Mouse (Mus musculus) midbrain, embryonic 12.5 days (tissue): Measurements from ENCODE around the gene Hoxb9. TPM values are rescaled to one million over a fixed set of nuclear protein-coding genes. Genes with fewer than 3 reads are reported as not detected.
A peak's percentile ranks its signal among the peaks of the same experiment; 100 is the strongest.

ENCODE experiments used
- ATAC-seq: fragments of 200-750 bp; cut with Nextera tagmentation; 2 replicates; pipeline ENCODE4 v1.8.0; 2017; ENCODE audit warnings: low read depth, moderate TSS enrichment, moderate library complexity; ENCODE audit not compliant: low FRiP score
- H3K27ac ChIP-seq: fragments of 300-500 bp; sonication (generic); replicated peaks from 2 replicates; pipeline ENCODE4 v1.5.1; 2016; ENCODE audit warnings: mild to moderate bottlenecking
- H3K27me3 ChIP-seq: fragments of 300-500 bp; sonication (generic); 2 replicates; pipeline ENCODE4 v1.6.1; 2016; ENCODE audit warnings: mild to moderate bottlenecking
- H3K36me3 ChIP-seq: fragments of 300-500 bp; sonication (generic); 2 replicates; pipeline ENCODE4 v1.6.1; 2016
- H3K4me1 ChIP-seq: fragments of 300-500 bp; sonication (generic); 2 replicates; pipeline ENCODE4 v1.6.1; 2016
- H3K4me2 ChIP-seq: fragments of 300-500 bp; sonication (generic); replicated peaks from 2 replicates; pipeline ENCODE4 v1.6.1; 2016; ENCODE audit warnings: mild to moderate bottlenecking, moderate library complexity
- H3K4me3 ChIP-seq: fragments of 300-500 bp; sonication (generic); 2 replicates; pipeline ENCODE4 v1.5.1; 2016; ENCODE audit warnings: mild to moderate bottlenecking
- H3K9ac ChIP-seq: fragments of 300-500 bp; sonication (generic); replicated peaks from 2 replicates; pipeline ENCODE4 v1.6.1; 2016; ENCODE audit warnings: mild to moderate bottlenecking, moderate library complexity
- H3K9me3 ChIP-seq: fragments of 300-500 bp; sonication (generic); 2 replicates; pipeline ENCODE4 v1.6.1; 2016; ENCODE audit warnings: mild to moderate bottlenecking
- WGBS: fragments of 180-500 bp; shearing (Covaris S2); methylation state at CpG from one replicate; pipeline ENCODE4 v1.1.7; 2016; 5-methylcytosine and 5-hydroxymethylcytosine counted together
- polyA plus RNA-seq: library from polyadenylated mRNA; unstranded; fragments of >200 nt; fragmentation: Nextera tagmentation; extraction: Ambion mirVana; gene quantifications from 2 replicates; pipeline ENCODE4 v1.2.1, GENCODE M21; 2016

Gene Hoxb9
- polyA plus RNA-seq, 1 experiment from 2014 or later, result not detected

- no peaks in the 10 kb centered on the region for H3K36me3 ChIP-seq
- under 1% methylated on average over 64 of the region's 66 CpGs for WGBS
- H3K27ac ChIP-seq, result no peak overlapping the region
- no peaks in the 10 kb centered on the region for H3K9me3 ChIP-seq
- no peak overlapping the region for H3K4me2 ChIP-seq
- H3K27me3 ChIP-seq, result peaks cover 100% of the 10 kb centered on the region
- H3K4me1 ChIP-seq, result peaks cover 12% of the 10 kb centered on the region; the same call in 1 of the 2 replicates
- no peak for ATAC-seq
- no peak overlapping the region for H3K9ac ChIP-seq
- H3K4me3 ChIP-seq, result no peak overlapping the region
Measured at GRCm38 (mm10) chr11:96298895-96299667, 27.8 kb downstream of the Hoxb9 start.

- WGBS, result 2% methylated on average over 9 of the region's 9 CpGs
- H3K27me3 ChIP-seq, result peaks cover 100% of the 10 kb centered on the region
Measured at GRCm38 (mm10) chr11:96299781-96300180, 28.5 kb downstream of the Hoxb9 start.

GRCm38 (mm10) chr11:96300354-96301063, 29.3 kb downstream of the Hoxb9 start:
- ATAC-seq, result no peak
- no peaks in the 10 kb centered on the region for H3K9me3 ChIP-seq
- no peak overlapping the region for H3K9ac ChIP-seq
- 0 out of 2 replicates have a peak overlapping the region, but pooled peaks have one; percentile 2 for H3K4me3 ChIP-seq
- no peak overlapping the region for H3K4me2 ChIP-seq
- no peak overlapping the region for H3K27ac ChIP-seq
- H3K36me3 ChIP-seq, result no peaks in the 10 kb centered on the region
- WGBS, result 1% methylated on average over 35 of the region's 35 CpGs
- H3K4me1 ChIP-seq, result peaks cover 12% of the 10 kb centered on the region; the same call in 1 of the 2 replicates
- peaks cover 100% of the 10 kb centered on the region for H3K27me3 ChIP-seq

More at GRCm38 (mm10) chr11:96299781-96300180, 28.5 kb downstream of the Hoxb9 start:
- Histone ChIP-seq H3K4me1 (peaks cover 12% of the 10 kb centered on the region; the same call in 1 of the 2 replicates), H3K27ac (no peak overlapping the region), H3K36me3 (no peaks in the 10 kb centered on the region), H3K4me3 (no peak overlapping the region), H3K4me2 (no peak overlapping the region), H3K9ac (no peak overlapping the region), H3K9me3 (no peaks in the 10 kb centered on the region)
- no peak for ATAC-seq

- Histone ChIP-seq H3K27ac (no peak overlapping the region), H3K9ac (no peak overlapping the region), H3K4me3 (no peak overlapping the region), H3K4me2 (no peak overlapping the region), H3K9me3 (no peaks in the 10 kb centered on the region), H3K36me3 (no peaks in the 10 kb centered on the region), H3K4me1 (peaks cover 12% of the 10 kb centered on the region; the same call in 1 of the 2 replicates), H3K27me3 (peaks cover 100% of the 10 kb centered on the region)
- ATAC-seq, result no peak
- 2% methylated on average over 10 of the region's 10 CpGs for WGBS
Measured at GRCm38 (mm10) chr11:96301064-96301431, 29.8 kb downstream of the Hoxb9 start.

DNA sequence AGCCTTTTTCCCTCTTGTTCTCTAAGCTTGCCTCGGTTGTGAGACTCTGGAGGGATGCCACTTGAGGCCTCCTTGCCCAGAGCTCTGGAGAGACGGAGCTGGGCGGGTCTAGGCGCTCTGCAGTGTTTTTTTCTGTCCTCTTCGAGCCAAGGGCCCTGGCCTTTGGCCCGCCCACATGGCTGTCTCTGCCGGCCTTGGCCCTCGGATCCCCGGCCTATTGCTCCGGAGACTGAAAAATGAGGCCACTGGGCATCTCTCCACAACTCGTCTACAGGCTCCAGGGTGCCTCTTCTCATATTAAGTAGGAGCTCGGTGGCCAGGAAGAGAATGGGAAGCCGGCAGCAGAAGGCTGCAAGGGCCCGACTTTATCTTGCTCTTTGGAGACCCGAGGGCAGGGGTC, 30.6 kb downstream of the Hoxb9 start:
- WGBS, result 1% methylated on average over 15 of the region's 15 CpGs
- Histone ChIP-seq H3K9me3 (no peaks in the 10 kb centered on the region), H3K27ac (no peak overlapping the region), H3K4me2 (no peak overlapping the region), H3K27me3 (peaks cover 100% of the 10 kb centered on the region), H3K36me3 (no peaks in the 10 kb centered on the region), H3K4me3 (no peak overlapping the region), H3K9ac (no peak overlapping the region), H3K4me1 (peaks cover 12% of the 10 kb centered on the region; the same call in 1 of the 2 replicates)
- no peak for ATAC-seq

- Histone ChIP-seq H3K4me2 (0 out of 2 replicates have a peak overlapping the region, but pooled peaks have one; percentile 7), H3K27me3 (peaks cover 100% of the 10 kb centered on the region), H3K9ac (no peak overlapping the region), H3K4me3 (no peak overlapping the region), H3K9me3 (no peaks in the 10 kb centered on the region), H3K36me3 (no peaks in the 10 kb centered on the region), H3K4me1 (peaks cover 12% of the 10 kb centered on the region; the same call in 1 of the 2 replicates), H3K27ac (no peak overlapping the region)
- WGBS, result 3% methylated on average over 23 of the region's 23 CpGs
- ATAC-seq, result no peak
Measured at GRCm38 (mm10) chr11:96302381-96303150, 31.3 kb downstream of the Hoxb9 start.

DNA sequence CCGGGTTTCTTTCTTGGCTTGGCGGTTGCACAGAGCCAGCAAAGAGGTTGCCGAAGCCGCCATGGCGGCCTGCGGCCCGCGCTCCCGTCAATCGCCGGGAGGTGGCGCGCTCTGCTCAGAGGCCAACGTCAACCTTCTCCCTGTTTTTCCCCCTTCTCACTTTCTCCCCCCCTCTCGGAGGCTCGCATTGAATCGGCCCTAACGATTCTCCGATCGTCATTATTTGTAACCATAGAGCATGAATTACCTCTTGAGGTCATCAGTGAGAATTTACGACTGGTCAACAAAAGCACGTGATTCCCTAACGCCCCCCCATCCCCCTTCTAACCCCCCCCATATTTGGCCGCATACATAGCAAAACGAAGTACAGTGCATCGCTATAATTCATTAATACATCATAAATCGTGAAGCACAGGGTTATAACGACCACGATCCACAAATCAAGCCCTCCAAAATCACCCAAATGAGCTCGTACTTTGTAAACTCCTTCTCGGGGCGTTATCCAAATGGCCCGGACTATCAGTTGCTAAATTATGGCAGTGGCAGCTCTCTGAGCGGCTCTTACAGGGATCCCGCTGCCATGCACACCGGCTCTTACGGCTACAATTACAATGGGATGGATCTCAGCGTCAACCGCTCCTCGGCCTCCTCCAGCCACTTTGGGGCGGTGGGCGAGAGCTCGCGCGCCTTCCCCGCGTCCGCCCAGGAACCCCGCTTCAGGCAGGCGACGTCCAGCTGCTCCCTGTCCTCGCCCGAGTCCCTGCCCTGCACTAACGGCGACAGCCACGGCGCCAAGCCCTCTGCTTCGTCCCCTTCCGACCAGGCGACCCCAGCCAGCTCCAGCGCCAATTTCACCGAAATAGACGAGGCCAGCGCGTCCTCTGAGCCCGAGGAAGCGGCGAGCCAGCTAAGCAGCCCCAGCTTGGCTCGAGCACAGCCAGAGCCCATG, 32.2 kb downstream of the Hoxb9 start, which contains the start of gene Hoxb5:
Hoxb5 (plus strand) TSS at position 186 of the 949 bp plus-strand sequence.
- H3K36me3 ChIP-seq, result no peaks in the 10 kb centered on the region
- H3K4me1 ChIP-seq, result peaks cover 12% of the 10 kb centered on the region; the same call in 1 of the 2 replicates
- peaks cover 100% of the 10 kb centered on the region for H3K27me3 ChIP-seq
- H3K4me2 ChIP-seq, result 0 out of 2 replicates have a peak within 1 kb of the TSS, but pooled peaks have one; percentile 7
- H3K9ac ChIP-seq, result no peak within 1 kb of the TSS
- 0 out of 2 replicates have a peak within 1 kb of the TSS, but pooled peaks have one; percentile 7 for H3K4me3 ChIP-seq
- H3K9me3 ChIP-seq, result no peaks in the 10 kb centered on the region
- no peak within 1 kb of the TSS for H3K27ac ChIP-seq
- WGBS, result 1% methylated on average over 67 of the region's 69 CpGs
- no peak for ATAC-seq

DNA sequence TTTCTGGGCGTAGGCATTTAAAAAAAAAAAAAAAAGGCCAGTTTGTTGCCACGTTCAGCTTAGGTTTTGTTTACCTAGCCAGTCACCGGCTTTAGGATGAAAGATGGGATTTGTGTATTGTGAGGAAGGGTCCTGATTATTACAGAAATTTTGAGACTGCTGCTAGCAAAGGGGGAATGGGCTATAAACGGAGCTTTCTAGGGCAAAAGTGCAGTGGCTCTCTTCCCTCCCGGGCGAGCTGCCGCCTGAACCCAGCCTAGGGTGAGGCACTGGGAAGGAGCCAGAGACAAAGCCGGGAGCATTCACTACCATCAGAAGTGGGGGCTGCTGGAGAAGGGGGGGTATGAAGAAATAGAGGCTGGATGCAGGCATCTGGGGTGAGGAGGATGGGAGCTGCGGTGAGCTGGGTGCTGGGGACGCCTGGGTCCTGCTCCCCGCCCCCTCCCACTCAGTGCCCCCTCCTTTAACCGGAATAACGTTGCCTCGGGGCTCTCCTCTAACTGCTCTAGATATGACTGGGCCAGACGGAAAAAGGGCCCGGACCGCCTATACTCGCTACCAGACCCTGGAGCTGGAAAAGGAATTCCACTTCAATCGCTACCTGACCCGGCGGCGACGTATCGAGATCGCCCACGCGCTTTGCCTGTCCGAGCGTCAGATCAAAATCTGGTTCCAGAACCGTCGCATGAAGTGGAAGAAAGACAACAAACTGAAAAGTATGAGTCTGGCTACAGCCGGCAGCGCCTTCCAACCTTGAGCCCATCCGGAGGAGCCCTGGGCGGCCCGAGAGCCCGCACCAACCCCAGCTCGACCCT, 33.3 kb downstream of the Hoxb9 start:
- H3K9ac ChIP-seq, result no peak overlapping the region
- H3K4me2 ChIP-seq, result no peak overlapping the region
- H3K9me3 ChIP-seq, result no peaks in the 10 kb centered on the region
- ATAC-seq, result no peak
- no peak overlapping the region for H3K27ac ChIP-seq
- peaks cover 12% of the 10 kb centered on the region; the same call in 1 of the 2 replicates for H3K4me1 ChIP-seq
- H3K4me3 ChIP-seq, result no peak overlapping the region
- H3K36me3 ChIP-seq, result no peaks in the 10 kb centered on the region
- WGBS, result under 1% methylated on average over 38 of the region's 38 CpGs
- H3K27me3 ChIP-seq, result peaks cover 100% of the 10 kb centered on the region

- WGBS, result 10% methylated on average over 6 of the region's 6 CpGs
- no peak overlapping the region for H3K4me2 ChIP-seq
- no peak for ATAC-seq
- H3K4me3 ChIP-seq, result no peak overlapping the region
- peaks cover 9% of the 10 kb centered on the region; the same call in 1 of the 2 replicates for H3K4me1 ChIP-seq
- H3K9ac ChIP-seq, result no peak overlapping the region
- H3K36me3 ChIP-seq, result no peaks in the 10 kb centered on the region
- no peaks in the 10 kb centered on the region for H3K9me3 ChIP-seq
- no peak overlapping the region for H3K27ac ChIP-seq
- H3K27me3 ChIP-seq, result peaks cover 100% of the 10 kb centered on the region
Measured at GRCm38 (mm10) chr11:96305505-96306182, 34.4 kb downstream of the Hoxb9 start.
